Mouse (Mus musculus): ENCODE measurements around the gene Harbi1. TPM values are rescaled to one million over a fixed set of nuclear protein-coding genes. Genes with fewer than 3 reads are reported as not detected.

The Harbi1 gene
- polyA plus RNA-seq, 1 experiment: 4.7 TPM

- H3K4me1 ChIP-seq (ENCODE audit: control insufficient read depth, insufficient read depth, low read length): peaks cover 5% of the 10 kb centered on the region; the same call in 1 of the 2 replicates
- no peak overlapping the region for H3K27ac ChIP-seq (ENCODE audit: insufficient read depth, low read length)
- no peak for DNase-seq
- H3K27me3 ChIP-seq (ENCODE audit: control insufficient read depth, insufficient read depth, low read length): no peaks in the 10 kb centered on the region
- WGBS: 67% methylated on average over 2 of the region's 2 CpGs
- TF ChIP-seq CTCF (IDR thresholded peaks at IDR 0.05; ENCODE audit: borderline replicate concordance, insufficient read depth, low read depth, low read length): no peak
- no peak for TF ChIP-seq POLR2A (IDR thresholded peaks at IDR 0.05; ENCODE audit: borderline replicate concordance, insufficient read depth, low read length)
- H3K4me3 ChIP-seq (replicated peaks; ENCODE audit: insufficient read depth, low read depth, low read length): no peak overlapping the region
These were observed 37.1 kb upstream of the Harbi1 start for GRCm38 (mm10) chr2:91673587-91673986.

- Histone ChIP-seq H3K4me3 (replicated peaks; ENCODE audit: insufficient read depth, low read depth, low read length) (no peak overlapping the region), H3K27ac (ENCODE audit: insufficient read depth, low read length) (peak overlapping the region; percentile 46; the same call in 1 of the 2 replicates), H3K4me1 (ENCODE audit: control insufficient read depth, insufficient read depth, low read length) (peaks cover 5% of the 10 kb centered on the region; the same call in 1 of the 2 replicates), H3K27me3 (ENCODE audit: control insufficient read depth, insufficient read depth, low read length) (no peaks in the 10 kb centered on the region)
- DNase-seq: no peak
- 58% methylated on average over 5 of the region's 5 CpGs for WGBS
- no peak for TF ChIP-seq CTCF (IDR thresholded peaks at IDR 0.05; ENCODE audit: borderline replicate concordance, insufficient read depth, low read depth, low read length)
These were observed 35.8 kb upstream of the Harbi1 start for GRCm38 (mm10) chr2:91674895-91675294.

GRCm38 (mm10) chr2:91676420-91676819, 34.2 kb upstream of the Harbi1 start:
- no peak for TF ChIP-seq CTCF (IDR thresholded peaks at IDR 0.05; ENCODE audit: borderline replicate concordance, insufficient read depth, low read depth, low read length)
- no peak for TF ChIP-seq POLR2A (IDR thresholded peaks at IDR 0.05; ENCODE audit: borderline replicate concordance, insufficient read depth, low read length)
- Histone ChIP-seq H3K27me3 (ENCODE audit: control insufficient read depth, insufficient read depth, low read length) (no peaks in the 10 kb centered on the region), H3K4me3 (replicated peaks; ENCODE audit: insufficient read depth, low read depth, low read length) (no peak overlapping the region), H3K4me1 (ENCODE audit: control insufficient read depth, insufficient read depth, low read length) (peaks cover 5% of the 10 kb centered on the region; the same call in 1 of the 2 replicates), H3K27ac (ENCODE audit: insufficient read depth, low read length) (no peak overlapping the region)
- no peak for DNase-seq
- WGBS: 82% methylated on average over 2 of the region's 2 CpGs

- Histone ChIP-seq H3K27ac (ENCODE audit: insufficient read depth, low read length) (no peak overlapping the region), H3K4me3 (replicated peaks; ENCODE audit: insufficient read depth, low read depth, low read length) (no peak overlapping the region), H3K27me3 (ENCODE audit: control insufficient read depth, insufficient read depth, low read length) (no peaks in the 10 kb centered on the region), H3K4me1 (ENCODE audit: control insufficient read depth, insufficient read depth, low read length) (peaks cover 5% of the 10 kb centered on the region; the same call in 1 of the 2 replicates)
- TF ChIP-seq POLR2A (IDR thresholded peaks at IDR 0.05; ENCODE audit: borderline replicate concordance, insufficient read depth, low read length) (no peak), CTCF (IDR thresholded peaks at IDR 0.05; ENCODE audit: borderline replicate concordance, insufficient read depth, low read depth, low read length) (no peak)
- DNase-seq: no peak
These were observed 33.7 kb upstream of the Harbi1 start for GRCm38 (mm10) chr2:91676961-91677360.

- Histone ChIP-seq H3K4me1 (ENCODE audit: control insufficient read depth, insufficient read depth, low read length) (peaks cover 9% of the 10 kb centered on the region), H3K4me3 (replicated peaks; ENCODE audit: insufficient read depth, low read depth, low read length) (no peak overlapping the region), H3K27ac (ENCODE audit: insufficient read depth, low read length) (no peak overlapping the region), H3K27me3 (ENCODE audit: control insufficient read depth, insufficient read depth, low read length) (no peaks in the 10 kb centered on the region)
- DNase-seq: peak in 1 of 2 experiments; percentile 37
- WGBS: 61% methylated on average over 4 of the region's 4 CpGs
- TF ChIP-seq POLR2A (IDR thresholded peaks at IDR 0.05; ENCODE audit: borderline replicate concordance, insufficient read depth, low read length) (no peak), CTCF (IDR thresholded peaks at IDR 0.05; ENCODE audit: borderline replicate concordance, insufficient read depth, low read depth, low read length) (peak; percentile 34; the same call in 1 of the 2 replicates)
These were observed 27.8 kb upstream of the Harbi1 start for GRCm38 (mm10) chr2:91682850-91683249.

- no peak overlapping the region for H3K4me3 ChIP-seq (replicated peaks; ENCODE audit: insufficient read depth, low read depth, low read length)
- peak; percentile 41 to 48 for DNase-seq
- 55% methylated on average over 8 of the region's 8 CpGs for WGBS
- H3K27ac ChIP-seq (ENCODE audit: insufficient read depth, low read length): peak overlapping the region; percentile 1; the same call in 1 of the 2 replicates
- no peaks in the 10 kb centered on the region for H3K27me3 ChIP-seq (ENCODE audit: control insufficient read depth, insufficient read depth, low read length)
- TF ChIP-seq POLR2A (IDR thresholded peaks at IDR 0.05; ENCODE audit: borderline replicate concordance, insufficient read depth, low read length): no peak
- no peak for TF ChIP-seq CTCF (IDR thresholded peaks at IDR 0.05; ENCODE audit: borderline replicate concordance, insufficient read depth, low read depth, low read length)
- H3K4me1 ChIP-seq (ENCODE audit: control insufficient read depth, insufficient read depth, low read length): peaks cover 9% of the 10 kb centered on the region
These were observed 26.7 kb upstream of the Harbi1 start for GRCm38 (mm10) chr2:91683919-91684318.

GRCm38 (mm10) chr2:91689452-91689851, 21.2 kb upstream of the Harbi1 start:
- WGBS: 62% methylated on average over 7 of the region's 7 CpGs
- DNase-seq: peak in 1 of 2 experiments; percentile 50
- peaks cover 3% of the 10 kb centered on the region; the same call in 1 of the 2 replicates for H3K4me1 ChIP-seq (ENCODE audit: control insufficient read depth, insufficient read depth, low read length)
- H3K27ac ChIP-seq (ENCODE audit: insufficient read depth, low read length): no peak overlapping the region
- H3K4me3 ChIP-seq (replicated peaks; ENCODE audit: insufficient read depth, low read depth, low read length): no peak overlapping the region
- TF ChIP-seq POLR2A (IDR thresholded peaks at IDR 0.05; ENCODE audit: borderline replicate concordance, insufficient read depth, low read length) (no peak), CTCF (IDR thresholded peaks at IDR 0.05; ENCODE audit: borderline replicate concordance, insufficient read depth, low read depth, low read length) (no peak)
- no peaks in the 10 kb centered on the region for H3K27me3 ChIP-seq (ENCODE audit: control insufficient read depth, insufficient read depth, low read length)

- H3K27me3 ChIP-seq (ENCODE audit: control insufficient read depth, insufficient read depth, low read length): no peaks in the 10 kb centered on the region
- no peak for DNase-seq
- H3K4me3 ChIP-seq (replicated peaks; ENCODE audit: insufficient read depth, low read depth, low read length): no peak overlapping the region
- no peak overlapping the region for H3K27ac ChIP-seq (ENCODE audit: insufficient read depth, low read length)
- H3K4me1 ChIP-seq (ENCODE audit: control insufficient read depth, insufficient read depth, low read length): no peaks in the 10 kb centered on the region
- 85% methylated on average over 10 of the region's 10 CpGs for WGBS
- TF ChIP-seq POLR2A (IDR thresholded peaks at IDR 0.05; ENCODE audit: borderline replicate concordance, insufficient read depth, low read length): no peak
- TF ChIP-seq CTCF (IDR thresholded peaks at IDR 0.05; ENCODE audit: borderline replicate concordance, insufficient read depth, low read depth, low read length): no peak
These were observed 15.0 kb upstream of the Harbi1 start for GRCm38 (mm10) chr2:91695436-91696224.

Measured in cerebellum, adult 2 months (tissue).